Mouse (Mus musculus) kidney, embryonic 15.5 days (tissue): ENCODE data around the gene Kctd20. TPM values are rescaled to one million over a fixed set of nuclear protein-coding genes. Genes with fewer than 3 reads are reported as not detected.

Experiments used
- ATAC-seq: fragments of 200-750 bp; cut with Nextera tagmentation; replicated peaks from 2 replicates; pipeline ENCODE4 v1.8.0; 2017; ENCODE audit warnings: moderate TSS enrichment; ENCODE audit not compliant: low FRiP score
- H3K27ac ChIP-seq: fragments of 300-500 bp; sonication (generic); 2 replicates; pipeline ENCODE4 v1.5.1; 2015; ENCODE audit warnings: mild to moderate bottlenecking, inconsistent platforms
- H3K27me3 ChIP-seq: fragments of 300-500 bp; sonication (generic); 2 replicates; pipeline ENCODE4 v1.6.1; 2015; ENCODE audit warnings: inconsistent platforms
- H3K36me3 ChIP-seq: fragments of 300-500 bp; sonication (generic); 2 replicates; pipeline ENCODE4 v1.6.1; 2015; ENCODE audit warnings: inconsistent platforms
- H3K4me1 ChIP-seq: fragments of 300-500 bp; sonication (generic); 2 replicates; pipeline ENCODE4 v1.6.1; 2015; ENCODE audit warnings: inconsistent platforms
- H3K4me2 ChIP-seq: fragments of 300-500 bp; sonication (generic); 2 replicates; pipeline ENCODE4 v1.6.1; 2015; ENCODE audit warnings: moderate library complexity, mild to moderate bottlenecking, inconsistent platforms
- H3K4me3 ChIP-seq: fragments of 300-500 bp; sonication (generic); replicated peaks from 2 replicates; pipeline ENCODE4 v1.5.1; 2015; ENCODE audit warnings: mild to moderate bottlenecking, inconsistent platforms
- H3K9ac ChIP-seq: fragments of 300-500 bp; sonication (generic); 2 replicates; pipeline ENCODE4 v1.6.1; 2015; ENCODE audit warnings: mild to moderate bottlenecking, inconsistent platforms
- H3K9me3 ChIP-seq: fragments of 300-500 bp; sonication (generic); replicated peaks from 2 replicates; pipeline ENCODE4 v1.6.1; 2016; ENCODE audit warnings: inconsistent platforms
- WGBS: fragments of 180-500 bp; shearing (Covaris S2); methylation state at CpG from one replicate; pipeline ENCODE4 v1.1.7; 2015; ENCODE audit warnings: mixed read lengths; 5-methylcytosine and 5-hydroxymethylcytosine counted together
- polyA plus RNA-seq: library from polyadenylated mRNA; unstranded; fragments of >200 nt; fragmentation: Nextera tagmentation; extraction: Ambion mirVana; gene quantifications from 2 replicates; pipeline ENCODE4 v1.2.1, GENCODE M21; 2015

Gene Kctd20
- polyA plus RNA-seq, 1 experiment from 2014 or later: 91.5 TPM

DNA sequence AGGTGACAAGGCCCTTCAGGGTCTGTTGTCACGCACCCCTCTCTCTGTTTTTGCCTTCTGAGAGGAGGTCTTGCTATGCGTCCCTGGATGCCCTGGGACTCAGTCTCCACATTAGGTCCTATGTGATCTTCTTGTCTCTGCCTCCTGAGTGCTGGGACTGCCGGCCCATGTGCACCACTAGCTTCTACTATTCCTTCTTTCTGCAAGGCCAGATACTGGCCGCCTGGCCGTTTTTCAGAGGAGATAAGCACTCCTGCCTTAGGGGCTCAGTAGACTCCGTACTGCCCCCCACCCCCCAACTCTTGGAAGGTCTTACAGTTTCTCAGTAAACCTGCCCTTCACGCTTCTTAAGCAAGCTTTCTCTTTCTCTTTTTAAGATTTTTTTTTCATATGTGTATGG is 15.6 kb upstream of the Kctd20 start:
- 89% methylated on average over 7 of the region's 7 CpGs for WGBS
- no peak for ATAC-seq

GRCm38 (mm10) chr17:28936622-28937345 is 15.0 kb upstream of the Kctd20 start:
- 84% methylated on average over 10 of the region's 10 CpGs for WGBS
- ATAC-seq: no peak
- no peak overlapping the region for H3K27ac ChIP-seq

More for the DNA sequence above, 15.6 kb upstream of the Kctd20 start:
- peaks cover 15% of the 10 kb centered on the region for H3K4me1 ChIP-seq
- no peak overlapping the region for H3K4me2 ChIP-seq
- H3K9me3 ChIP-seq: no peaks in the 10 kb centered on the region
- H3K36me3 ChIP-seq: no peaks in the 10 kb centered on the region
- no peak overlapping the region for H3K4me3 ChIP-seq
- H3K9ac ChIP-seq: no peak overlapping the region
- no peak overlapping the region for H3K27ac ChIP-seq
- H3K27me3 ChIP-seq: no peaks in the 10 kb centered on the region

GRCm38 (mm10) chr17:28940776-28941555 is 10.8 kb upstream of the Kctd20 start:
- Histone ChIP-seq H3K4me2 (no peak overlapping the region), H3K27me3 (no peaks in the 10 kb centered on the region), H3K4me3 (no peak overlapping the region), H3K9ac (no peak overlapping the region), H3K36me3 (no peaks in the 10 kb centered on the region), H3K9me3 (no peaks in the 10 kb centered on the region), H3K27ac (no peak overlapping the region), H3K4me1 (no peaks in the 10 kb centered on the region)
- WGBS: 90% methylated on average over 25 of the region's 25 CpGs
- ATAC-seq: no peak

More at GRCm38 (mm10) chr17:28936622-28937345, 15.0 kb upstream of the Kctd20 start:
- Histone ChIP-seq H3K27me3 (no peaks in the 10 kb centered on the region), H3K4me1 (peaks cover 8% of the 10 kb centered on the region), H3K4me2 (no peak overlapping the region), H3K36me3 (no peaks in the 10 kb centered on the region), H3K9me3 (no peaks in the 10 kb centered on the region), H3K4me3 (no peak overlapping the region), H3K9ac (no peak overlapping the region)

DNA sequence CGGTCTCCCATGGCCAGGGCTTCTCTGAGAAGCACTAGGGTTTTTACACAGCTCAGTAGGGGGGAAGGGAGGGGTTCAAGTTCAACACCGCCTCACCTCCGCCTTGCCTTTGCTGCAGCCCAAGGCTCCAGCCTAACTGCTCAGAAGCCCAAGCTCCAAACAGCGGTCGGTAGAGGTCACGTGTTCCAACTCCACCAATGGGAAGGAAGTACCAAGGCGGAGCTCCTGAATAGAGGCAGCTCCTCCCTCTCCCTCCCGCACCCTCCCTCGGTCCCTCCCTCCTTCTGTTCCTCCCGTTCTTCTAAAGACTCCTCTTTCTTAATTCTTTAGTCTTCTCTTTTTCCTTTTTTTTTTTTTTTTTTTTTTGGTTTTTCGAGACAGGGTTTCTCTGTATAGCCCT is 9.6 kb upstream of the Kctd20 start:
- Histone ChIP-seq H3K27ac (no peak overlapping the region), H3K4me3 (no peak overlapping the region), H3K4me1 (no peaks in the 10 kb centered on the region), H3K9ac (no peak overlapping the region), H3K4me2 (no peak overlapping the region), H3K9me3 (no peaks in the 10 kb centered on the region), H3K36me3 (no peaks in the 10 kb centered on the region), H3K27me3 (no peaks in the 10 kb centered on the region)
- 72% methylated on average over 10 of the region's 11 CpGs for WGBS
- ATAC-seq: no peak

GRCm38 (mm10) chr17:28943740-28944139 is 8.0 kb upstream of the Kctd20 start, which contains the start of gene Pxt1:
Gene Pxt1, minus strand, starts transcription at chr17:28943840.
- no peaks in the 10 kb centered on the region for H3K27me3 ChIP-seq
- WGBS: 87% methylated on average over 7 of the region's 7 CpGs
- H3K4me3 ChIP-seq: no peak within 1 kb of the TSS
- no peaks in the 10 kb centered on the region for H3K4me1 ChIP-seq
- no peak within 1 kb of the TSS for H3K27ac ChIP-seq
- H3K9ac ChIP-seq: no peak within 1 kb of the TSS
- ATAC-seq: no peak
- no peak within 1 kb of the TSS for H3K4me2 ChIP-seq
- 0 out of 2 replicates have a peak, but pooled peaks cover 3% of the 10 kb centered on the region for H3K9me3 ChIP-seq
- no peaks in the 10 kb centered on the region for H3K36me3 ChIP-seq

- no peak overlapping the region for H3K4me2 ChIP-seq
- no peaks in the 10 kb centered on the region for H3K27me3 ChIP-seq
- no peak overlapping the region for H3K4me3 ChIP-seq
- H3K36me3 ChIP-seq: no peaks in the 10 kb centered on the region
- 90% methylated on average over 7 of the region's 7 CpGs for WGBS
- no peak for ATAC-seq
- H3K9ac ChIP-seq: no peak overlapping the region
- H3K27ac ChIP-seq: no peak overlapping the region
- no peaks in the 10 kb centered on the region for H3K4me1 ChIP-seq
- 0 out of 2 replicates have a peak, but pooled peaks cover 3% of the 10 kb centered on the region for H3K9me3 ChIP-seq
Observed at GRCm38 (mm10) chr17:28944481-28944880, 7.3 kb upstream of the Kctd20 start.

DNA sequence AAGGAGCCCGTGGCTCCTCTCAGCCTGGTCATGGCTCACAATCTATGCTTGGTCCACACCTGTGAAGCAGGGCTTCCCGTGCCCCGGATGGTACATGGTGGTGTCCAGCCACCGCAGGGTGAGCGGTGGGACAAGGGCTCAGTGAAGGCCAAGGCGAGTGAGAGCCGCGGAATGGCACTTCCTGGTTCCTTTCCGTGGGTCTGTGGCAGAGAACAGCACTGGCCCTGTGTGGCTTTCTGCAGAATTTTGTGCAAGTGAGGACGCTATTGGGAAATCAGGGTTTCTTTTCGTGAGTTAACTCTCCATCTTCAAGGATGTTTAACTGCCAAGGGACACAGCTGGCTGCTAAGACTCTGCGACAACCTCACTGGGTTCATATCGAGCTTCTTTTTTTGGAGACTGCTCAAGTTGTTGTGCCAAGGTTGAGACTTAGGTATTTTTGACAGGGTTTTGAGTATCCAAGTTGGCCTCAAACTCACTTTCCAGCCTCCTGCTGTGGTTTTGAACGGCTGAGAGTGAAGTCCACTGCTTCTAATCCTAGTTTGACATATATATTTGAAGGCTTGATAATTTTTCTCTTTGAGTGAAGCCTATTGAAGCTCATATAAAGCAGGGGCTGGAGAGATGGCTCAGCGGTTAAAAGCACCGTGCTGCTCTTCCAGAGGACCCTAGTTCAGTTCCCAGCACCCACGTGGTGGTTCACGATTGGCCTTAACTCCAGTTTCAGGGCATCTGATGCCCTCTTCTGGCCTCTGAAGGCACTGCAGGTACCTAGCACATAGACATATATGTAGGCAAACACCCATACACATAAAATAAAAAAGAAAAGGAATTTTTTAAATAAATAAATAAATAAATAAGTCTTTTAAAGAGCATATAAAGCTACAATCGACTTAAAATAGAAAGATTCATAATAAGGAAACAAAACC is 4.5 kb upstream of the Kctd20 start:
- H3K27me3 ChIP-seq: no peaks in the 10 kb centered on the region
- ATAC-seq: no peak
- WGBS: 93% methylated on average over 19 of the region's 19 CpGs
- no peak overlapping the region for H3K4me2 ChIP-seq
- peaks cover 8% of the 10 kb centered on the region for H3K4me1 ChIP-seq
- no peaks in the 10 kb centered on the region for H3K36me3 ChIP-seq
- H3K4me3 ChIP-seq: no peak overlapping the region
- 0 out of 2 replicates have a peak, but pooled peaks cover 3% of the 10 kb centered on the region for H3K9me3 ChIP-seq
- H3K27ac ChIP-seq: no peak overlapping the region
- no peak overlapping the region for H3K9ac ChIP-seq

GRCm38 (mm10) chr17:28948661-28949060 is 3.1 kb upstream of the Kctd20 start:
- H3K36me3 ChIP-seq: no peaks in the 10 kb centered on the region
- WGBS: 52% methylated on average over 4 of the region's 4 CpGs
- H3K4me2 ChIP-seq: no peak overlapping the region
- H3K27ac ChIP-seq: no peak overlapping the region
- no peaks in the 10 kb centered on the region for H3K27me3 ChIP-seq
- 0 out of 2 replicates have a peak, but pooled peaks cover 3% of the 10 kb centered on the region for H3K9me3 ChIP-seq
- ATAC-seq: no peak
- H3K4me1 ChIP-seq: peaks cover 14% of the 10 kb centered on the region
- H3K9ac ChIP-seq: no peak overlapping the region
- no peak overlapping the region for H3K4me3 ChIP-seq

GRCm38 (mm10) chr17:28950751-28951150 is 999 bp upstream of the Kctd20 start:
- peaks cover 24% of the 10 kb centered on the region for H3K4me1 ChIP-seq
- H3K27ac ChIP-seq: no peak overlapping the region
- ATAC-seq: no peak
- 0 out of 2 replicates have a peak, but pooled peaks cover 3% of the 10 kb centered on the region for H3K9me3 ChIP-seq
- no peak overlapping the region for H3K4me3 ChIP-seq
- H3K36me3 ChIP-seq: no peaks in the 10 kb centered on the region
- 76% methylated on average over 4 of the region's 4 CpGs for WGBS
- H3K27me3 ChIP-seq: no peaks in the 10 kb centered on the region
- H3K4me2 ChIP-seq: no peak overlapping the region
- no peak overlapping the region for H3K9ac ChIP-seq

DNA sequence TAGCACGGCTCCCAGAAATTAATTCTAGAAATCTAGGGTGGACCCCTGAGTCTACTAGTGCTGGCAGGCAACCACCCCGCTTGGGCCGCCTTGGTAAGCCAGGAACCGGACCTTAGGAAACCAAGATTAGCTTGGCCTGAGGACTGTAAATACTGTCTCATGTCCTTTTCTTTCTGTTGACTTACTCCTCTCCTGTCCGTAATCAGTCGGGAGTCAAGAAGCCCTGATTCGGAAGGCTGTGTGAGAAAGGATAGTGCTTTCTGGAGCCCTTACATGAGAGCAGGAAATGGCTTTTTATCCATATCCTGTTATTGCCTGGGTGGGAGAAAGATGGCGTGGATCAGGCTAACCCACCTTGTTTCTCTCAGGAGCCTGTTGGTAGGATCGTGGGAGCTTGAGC is 1.5 kb downstream of the Kctd20 start:
- H3K4me3 ChIP-seq: peak overlapping the region; percentile 81
- H3K27me3 ChIP-seq: no peaks in the 10 kb centered on the region
- peaks cover 24% of the 10 kb centered on the region for H3K4me1 ChIP-seq
- H3K4me2 ChIP-seq: peak overlapping the region; percentile 78
- no peaks in the 10 kb centered on the region for H3K9me3 ChIP-seq
- no peak for ATAC-seq
- H3K27ac ChIP-seq: peak overlapping the region; percentile 97
- peaks cover 6% of the 10 kb centered on the region for H3K36me3 ChIP-seq
- 3% methylated on average over 9 of the region's 9 CpGs for WGBS
- H3K9ac ChIP-seq: peak overlapping the region; percentile 83

DNA sequence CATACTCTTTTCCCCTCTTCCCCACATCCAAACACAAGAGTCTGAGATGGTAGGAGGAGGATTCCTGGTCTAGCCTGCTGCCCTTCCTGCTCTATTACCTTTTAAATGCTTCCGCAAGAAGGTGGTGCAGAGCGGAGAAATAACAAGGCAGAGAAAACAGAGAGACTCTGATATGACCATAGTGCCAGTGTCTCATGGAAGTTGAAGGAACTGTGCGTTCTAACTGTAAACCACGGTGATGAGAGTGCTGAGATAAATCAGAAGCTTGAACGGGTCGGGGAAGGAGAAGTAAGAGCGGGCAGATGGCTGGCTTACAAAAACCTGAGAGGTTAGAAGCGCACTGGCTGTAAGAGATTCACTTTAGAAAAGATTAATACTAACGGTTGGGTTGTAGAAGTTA is 2.7 kb downstream of the Kctd20 start:
- Histone ChIP-seq H3K27ac (no peak overlapping the region), H3K4me1 (peaks cover 24% of the 10 kb centered on the region), H3K4me3 (peak overlapping the region; percentile 81; the same call in 1 of the 2 replicates), H3K9me3 (no peaks in the 10 kb centered on the region), H3K27me3 (no peaks in the 10 kb centered on the region), H3K36me3 (peaks cover 14% of the 10 kb centered on the region), H3K4me2 (peak overlapping the region; percentile 78; the same call in 1 of the 2 replicates), H3K9ac (no peak overlapping the region)
- no peak for ATAC-seq
- 93% methylated on average over 9 of the region's 9 CpGs for WGBS
